Mouse (Mus musculus) MEL (cell line): ENCODE measurements around the gene Vdac1. TPM values are rescaled to one million over a fixed set of nuclear protein-coding genes. Genes with fewer than 3 reads are reported as not detected.

Experiments
- DNase-seq: peaks from one replicate; pipeline ENCODE4 v3.0.0; 2011; ENCODE audit warnings: low read depth, low spot score
- H3K27ac ChIP-seq: 2 replicates; pipeline ENCODE4 v1.5.1; 2012; ENCODE audit warnings: low read depth, mild to moderate bottlenecking, control low read depth, low read length, moderate library complexity; ENCODE audit not compliant: control insufficient read depth
- H3K27me3 ChIP-seq, 2 experiments: fragments of 150-350 bp in 1 of 2; sonication (generic) in 1 of 2; 2 replicates each; pipeline ENCODE4 v1.6.1; 2012; ENCODE audit warnings: low read length in 2 of 2, mild to moderate bottlenecking in 2 of 2, improper control_type of control experiment in 1 of 2, moderate library complexity in 1 of 2; ENCODE audit not compliant: insufficient read depth in 2 of 2, control insufficient read depth in 1 of 2
- H3K36me3 ChIP-seq, 2 experiments: 2 replicates each; pipeline ENCODE4 v1.6.1; 2012 to 2014; ENCODE audit warnings: low read length in 2 of 2, improper control_type of control experiment in 1 of 2, inconsistent platforms in 1 of 2, mild to moderate bottlenecking in 1 of 2; ENCODE audit not compliant: insufficient read depth in 2 of 2, control insufficient read depth in 1 of 2
- H3K4me1 ChIP-seq, 2 experiments: fragments of 150-350 bp in 1 of 2; sonication (generic) in 1 of 2; 2 replicates each; pipeline ENCODE4 v1.6.1; 2012; ENCODE audit warnings: low read length in 2 of 2, improper control_type of control experiment in 1 of 2, mild to moderate bottlenecking in 1 of 2; ENCODE audit not compliant: insufficient read depth in 2 of 2, control insufficient read depth in 1 of 2
- H3K4me3 ChIP-seq, 2 experiments: fragments of 150-350 bp in 1 of 2; sonication (generic) in 1 of 2; 2 replicates each; pipeline ENCODE4 v1.5.1; 2012; ENCODE audit warnings: low read depth in 2 of 2, low read length in 2 of 2, mild to moderate bottlenecking in 2 of 2, moderate library complexity in 2 of 2, control low read depth in 1 of 2, improper control_type of control experiment in 1 of 2; ENCODE audit not compliant: control insufficient read depth in 1 of 2, insufficient read depth in 1 of 2
- H3K79me2 ChIP-seq: 2 replicates; pipeline ENCODE4 v1.6.1; 2012; ENCODE audit warnings: mild to moderate bottlenecking, low read length, moderate library complexity; ENCODE audit not compliant: control insufficient read depth, poor library complexity, insufficient read depth
- H3K9ac ChIP-seq: 2 replicates; pipeline ENCODE4 v1.6.1; 2012; ENCODE audit warnings: low read depth, mild to moderate bottlenecking, control low read depth, low read length, moderate library complexity; ENCODE audit not compliant: control insufficient read depth, poor library complexity, severe bottlenecking
- H3K9me3 ChIP-seq: fragments of 150-350 bp; sonication (generic); replicated peaks from 2 replicates; pipeline ENCODE4 v1.6.1; 2012; ENCODE audit warnings: mild to moderate bottlenecking, low read length, improper control_type of control experiment, moderate library complexity; ENCODE audit not compliant: insufficient read depth
- BHLHE40 ChIP-seq: IDR thresholded peaks from 2 replicates; pipeline ENCODE4 v1.6.1; 2012; ENCODE audit warnings: low read depth, mild to moderate bottlenecking, inconsistent platforms, low read length, improper control_type of control experiment, borderline replicate concordance
- CHD1 ChIP-seq: IDR thresholded peaks from 2 replicates; pipeline ENCODE4 v1.6.1; 2012; ENCODE audit warnings: low read depth, mild to moderate bottlenecking, inconsistent platforms, low read length, improper control_type of control experiment
- CHD2 ChIP-seq: IDR thresholded peaks from 2 replicates; pipeline ENCODE4 v1.6.1; 2011; ENCODE audit warnings: low read length, improper control_type of control experiment
- CTCF ChIP-seq, 3 experiments: IDR thresholded peaks in 2 of 3; conservative IDR thresholded peaks in 1 of 3; 2 replicates each; pipeline ENCODE4 v1.5.1; 2011 to 2012; ENCODE audit warnings: low read length in 3 of 3, low read depth in 2 of 3, mild to moderate bottlenecking in 2 of 3, improper control_type of control experiment in 1 of 3, inconsistent platforms in 1 of 3, mixed read lengths in 1 of 3, moderate library complexity in 1 of 3; ENCODE audit not compliant: control insufficient read depth in 1 of 3, insufficient read depth in 1 of 3, poor library complexity in 1 of 3, severe bottlenecking in 1 of 3
- ELF1 ChIP-seq: IDR thresholded peaks from 2 replicates; pipeline ENCODE4 v1.6.1; 2014; ENCODE audit warnings: low read depth, mild to moderate bottlenecking, inconsistent platforms, low read length, improper control_type of control experiment, moderate library complexity
- EP300 ChIP-seq, 2 experiments: IDR thresholded peaks; 2 replicates each; pipeline ENCODE4 v1.6.1; 2011; ENCODE audit warnings: improper control_type of control experiment in 2 of 2, low read length in 2 of 2, low read depth in 1 of 2, mild to moderate bottlenecking in 1 of 2
- GATA1 ChIP-seq: IDR thresholded peaks from 2 replicates; pipeline ENCODE4 v1.6.1; 2011; ENCODE audit warnings: low read depth, low read length, improper control_type of control experiment
- HCFC1 ChIP-seq: IDR thresholded peaks from 2 replicates; pipeline ENCODE4 v1.6.1; 2012; ENCODE audit warnings: low read depth, mild to moderate bottlenecking, inconsistent platforms, low read length, improper control_type of control experiment, moderate library complexity
- MAFK ChIP-seq: IDR thresholded peaks from 2 replicates; pipeline ENCODE4 v1.6.1; 2011; ENCODE audit warnings: low read depth, mild to moderate bottlenecking, low read length, improper control_type of control experiment, borderline replicate concordance
- MAX ChIP-seq: IDR thresholded peaks from 2 replicates; pipeline ENCODE4 v1.6.1; 2011; ENCODE audit warnings: low read length, improper control_type of control experiment
- MEF2A ChIP-seq: IDR thresholded peaks from 2 replicates; pipeline ENCODE4 v1.6.1; 2014; ENCODE audit warnings: low read depth, mild to moderate bottlenecking, inconsistent platforms, low read length, improper control_type of control experiment; ENCODE audit not compliant: poor library complexity, insufficient replicate concordance, severe bottlenecking; ENCODE audit errors: extremely low read depth
- MXI1 ChIP-seq: IDR thresholded peaks from 2 replicates; pipeline ENCODE4 v1.6.1; 2011; ENCODE audit warnings: mild to moderate bottlenecking, low read depth, low read length, improper control_type of control experiment
- MYB ChIP-seq: IDR thresholded peaks from 2 replicates; pipeline ENCODE4 v1.6.1; 2011; ENCODE audit warnings: mild to moderate bottlenecking, low read depth, low read length, improper control_type of control experiment
- MYC ChIP-seq: IDR thresholded peaks from 2 replicates; pipeline ENCODE4 v1.6.1; 2011; ENCODE audit warnings: low read depth, mild to moderate bottlenecking, low read length, improper control_type of control experiment, moderate library complexity
- RAD21 ChIP-seq: IDR thresholded peaks from 2 replicates; pipeline ENCODE4 v1.6.1; 2011; ENCODE audit warnings: mild to moderate bottlenecking, low read depth, low read length, improper control_type of control experiment
- RCOR1 ChIP-seq: IDR thresholded peaks from 2 replicates; pipeline ENCODE4 v1.6.1; 2012; ENCODE audit warnings: low read depth, mild to moderate bottlenecking, inconsistent platforms, low read length, improper control_type of control experiment
- SMC3 ChIP-seq: IDR thresholded peaks from 2 replicates; pipeline ENCODE4 v1.6.1; 2011; ENCODE audit warnings: low read depth, low read length, improper control_type of control experiment
- TCF12 ChIP-seq: IDR thresholded peaks from 2 replicates; pipeline ENCODE4 v1.6.1; 2014; ENCODE audit warnings: low read depth, mild to moderate bottlenecking, inconsistent platforms, low read length, improper control_type of control experiment, moderate library complexity
- ZC3H11A ChIP-seq: IDR thresholded peaks from 2 replicates; pipeline ENCODE4 v1.6.1; 2012; ENCODE audit warnings: low read depth, mild to moderate bottlenecking, inconsistent platforms, low read length, improper control_type of control experiment
- ZKSCAN1 ChIP-seq: IDR thresholded peaks from 2 replicates; pipeline ENCODE4 v1.6.1; 2012; ENCODE audit warnings: low read depth, mild to moderate bottlenecking, inconsistent platforms, low read length, improper control_type of control experiment, moderate library complexity
- polyA plus RNA-seq, 2 experiments: library from polyadenylated mRNA; stranded (reverse) in 1 of 2; unstranded in 1 of 2; fragments of >175 nt in 1 of 2; fragments of >200 nt in 1 of 2; gene quantifications; 2 replicates each; pipeline versions ENCODE4 v1.2.1 to v1.2.4; 2012; ENCODE audit warnings: low replicate concordance in 2 of 2, low read depth in 1 of 2; ENCODE audit not compliant: insufficient read length in 2 of 2, insufficient read depth in 1 of 2, missing spikeins in 1 of 2
- total RNA-seq: library from RNA; depleted of rRNA; stranded (reverse); fragments of 300-350 nt; gene quantifications from 2 replicates; pipeline ENCODE4 v1.2.3, GENCODE M21; 2012

Vdac1 gene
- total and polyA plus RNA-seq, 3 experiments: 257 to 389 (median 381) TPM

DNA sequence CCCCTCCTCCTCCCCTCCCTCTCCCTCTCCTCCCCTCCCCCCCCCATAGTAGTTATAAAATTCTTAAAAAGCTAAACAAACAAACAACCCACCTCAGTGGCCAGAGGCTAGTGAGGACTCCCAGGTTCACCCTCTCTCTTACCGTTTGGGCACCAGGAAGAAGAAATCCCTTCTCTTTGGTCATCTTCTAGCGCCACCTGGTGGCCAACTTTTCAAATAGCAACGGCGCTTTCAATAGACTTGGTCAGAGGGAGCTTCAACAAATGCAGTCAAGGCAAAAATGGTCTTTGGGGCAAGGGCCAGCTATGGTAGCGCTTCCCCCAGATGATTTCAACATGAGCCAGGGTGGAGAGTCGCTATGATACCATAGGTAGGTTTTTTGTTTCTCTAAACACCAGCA is 17.5 kb upstream of the Vdac1 start:
- DNase-seq: peak; percentile 89
- H3K9me3 ChIP-seq: no peaks in the 10 kb centered on the region

DNA sequence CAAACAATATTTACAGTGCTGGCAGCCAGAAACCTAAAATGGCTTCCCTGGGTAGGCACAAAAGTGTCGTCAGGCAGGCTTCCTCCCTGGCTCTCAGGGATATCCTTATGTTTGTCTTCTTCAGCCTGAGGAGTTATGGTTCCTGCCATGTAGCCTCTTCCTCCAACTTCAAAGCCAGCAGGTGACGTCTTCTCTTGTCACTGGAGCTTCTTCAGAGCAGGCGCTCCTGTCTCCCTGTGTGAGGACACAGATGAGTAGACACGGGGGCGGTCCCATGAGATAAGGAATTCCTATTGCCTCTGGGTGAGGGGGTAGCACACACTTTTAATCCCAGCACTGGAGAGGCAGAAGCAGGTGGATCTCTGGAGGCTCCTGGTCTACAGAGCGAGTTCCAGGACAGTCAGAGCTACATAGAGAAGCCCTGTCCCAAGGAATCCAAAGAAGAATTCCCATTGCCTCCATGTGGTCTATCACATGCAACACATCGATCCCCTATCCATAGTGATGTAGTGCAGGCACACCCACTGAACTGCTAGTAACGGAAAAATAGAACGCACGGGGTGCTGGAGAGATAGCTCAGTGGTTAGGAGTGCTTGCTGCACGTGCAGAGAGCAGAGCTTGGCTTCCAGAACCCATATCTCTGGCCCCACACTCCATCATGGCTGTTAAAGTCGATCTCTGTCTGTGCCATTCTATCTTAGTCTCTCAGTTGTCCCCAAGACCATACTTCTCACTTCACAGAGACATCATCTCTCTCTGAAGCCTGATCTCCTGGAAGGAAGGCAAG is 15.5 kb upstream of the Vdac1 start:
- no peaks in the 10 kb centered on the region for H3K9me3 ChIP-seq
- peaks cover 0 to 7% of the 10 kb centered on the region in 2 experiments; a peak in 1 of 4 replicates for H3K36me3 ChIP-seq
- peak overlapping the region; percentile 22 to 37; a peak in 3 of 4 replicates for H3K4me3 ChIP-seq
- TF ChIP-seq MXI1 (peak; percentile 63; the same call in 1 of the 2 replicates), EP300 (IDR thresholded peaks at IDR 0.05; ENCODE audit: low read depth in 1 of 2, low read length in 2 of 2) (peak in 1 of 2 experiments; percentile 55; a peak in 1 of 4 replicates), RCOR1 (0 out of 2 replicates have a peak, but pooled peaks have one; percentile 37), MYC (peak; percentile 80; the same call in 1 of the 2 replicates), CHD1 (no peak), MAFK (no peak), MYB (0 out of 2 replicates have a peak, but pooled peaks have one; percentile 31), ELF1 (no peak), MAX (peak; percentile 75), MEF2A (no peak), BHLHE40 (peak; percentile 97), TCF12 (0 out of 2 replicates have a peak, but pooled peaks have one; percentile 36), GATA1 (peak; percentile 36; the same call in 1 of the 2 replicates)
- H3K9ac ChIP-seq: peak overlapping the region; percentile 20
- DNase-seq: peak; percentile 74
- H3K79me2 ChIP-seq: no peaks in the 10 kb centered on the region
- no peak overlapping the region for H3K27ac ChIP-seq
- H3K27me3 ChIP-seq: no peaks in the 10 kb centered on the region
- peaks cover 4 to 15% of the 10 kb centered on the region in 2 experiments for H3K4me1 ChIP-seq

More for the DNA sequence above, 17.5 kb upstream of the Vdac1 start:
- Histone ChIP-seq H3K4me1 (peaks cover 4 to 15% of the 10 kb centered on the region in 2 experiments), H3K4me3 (no peak overlapping the region), H3K9ac (no peak overlapping the region), H3K79me2 (no peaks in the 10 kb centered on the region), H3K36me3 (peaks cover 0 to 7% of the 10 kb centered on the region in 2 experiments; a peak in 1 of 4 replicates), H3K27me3 (no peaks in the 10 kb centered on the region), H3K27ac (no peak overlapping the region)
- peak; percentile 85 for TF ChIP-seq RAD21
- TF ChIP-seq MYC: no peak
- TF ChIP-seq EP300 (IDR thresholded peaks at IDR 0.05; ENCODE audit: low read depth in 1 of 2, low read length in 2 of 2): no peak
- peak; percentile 87 for TF ChIP-seq SMC3
- no peak for TF ChIP-seq CHD2
- 0 out of 2 replicates have a peak, but pooled peaks have one; percentile 54 for TF ChIP-seq ELF1
- peak; percentile 61 to 89 (median 80) for TF ChIP-seq CTCF (IDR thresholded peaks at IDR 0.05 in 2 of 3, conservative IDR thresholded peaks at IDR 0.05 in 1 of 3; ENCODE audit: control insufficient read depth in 1 of 3, insufficient read depth in 1 of 3, low read depth in 2 of 3, low read length in 3 of 3, poor library complexity in 1 of 3, severe bottlenecking in 1 of 3)
- no peak for TF ChIP-seq HCFC1
- TF ChIP-seq MEF2A: no peak
- TF ChIP-seq ZC3H11A: peak; percentile 79
- no peak for TF ChIP-seq GATA1
- TF ChIP-seq BHLHE40: peak; percentile 38; the same call in 1 of the 2 replicates
- TF ChIP-seq ZKSCAN1: no peak
